Mouse (Mus musculus) inflammation-experienced regulatory T-cells, adult 16 weeks (primary cell): ENCODE measurements around the gene Wfdc10. TPM values are rescaled to one million over a fixed set of nuclear protein-coding genes. Genes with fewer than 3 reads are reported as not detected.

Experiments used
- polyA plus RNA-seq: library from polyadenylated mRNA; unstranded; fragments of 100-300 nt; shearing (Covaris generic); gene quantifications from one replicate; pipeline ENCODE4 v1.2.1, GENCODE M21; 2017

The Wfdc10 gene
- polyA plus RNA-seq: not detected

DNA sequence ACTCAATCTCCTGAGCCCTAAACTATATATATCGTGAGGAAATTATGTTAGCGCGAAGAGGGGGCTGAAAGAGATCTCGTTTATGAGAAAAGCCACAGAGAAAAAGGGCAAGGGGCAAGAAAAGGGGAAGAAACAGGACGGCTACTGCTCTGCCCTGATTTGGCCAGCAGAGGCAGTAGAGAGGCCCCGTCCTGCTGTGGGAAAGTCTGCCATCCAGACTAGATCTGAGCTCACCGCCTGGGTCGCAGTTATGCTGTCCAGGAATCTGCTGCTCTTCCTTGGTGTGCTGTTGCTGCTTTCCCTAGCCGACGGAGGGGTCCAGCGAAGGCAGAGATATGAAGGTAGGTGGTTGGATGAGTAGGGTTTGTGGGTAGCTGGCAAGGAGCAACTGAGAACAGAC lies at the start of gene Wfdc10:
Gene Wfdc10, plus strand, starts transcription at position 189 of the 400 bp plus-strand sequence.

DNA sequence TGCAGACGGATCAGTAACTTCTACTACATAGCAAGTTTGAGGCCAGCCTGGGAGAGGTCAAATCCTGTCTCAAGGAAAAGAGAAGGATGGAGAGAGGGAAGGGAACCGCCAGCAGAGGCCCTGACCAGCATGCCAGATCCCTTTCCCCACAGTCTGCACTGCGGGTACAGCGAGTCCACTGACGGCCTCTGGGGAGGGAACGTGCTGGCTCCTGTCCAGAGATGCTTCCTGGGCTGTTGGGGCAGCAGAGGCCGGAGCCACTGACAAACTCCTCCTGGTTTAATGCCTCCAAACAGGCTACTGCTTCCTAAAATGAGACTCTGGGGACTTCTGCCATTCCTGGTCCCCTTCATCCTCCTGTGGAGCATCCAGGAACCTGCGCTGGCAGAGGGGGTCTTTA lies 42.4 kb upstream of the Wfdc10 start, which contains the start of the genes Wfdc6b and Wfdc8:
Gene Wfdc6b, plus strand, starts transcription at position 52 of the 400 bp plus-strand sequence.
Gene Wfdc8, minus strand, starts transcription at position 156 of the 400 bp plus-strand sequence.

DNA sequence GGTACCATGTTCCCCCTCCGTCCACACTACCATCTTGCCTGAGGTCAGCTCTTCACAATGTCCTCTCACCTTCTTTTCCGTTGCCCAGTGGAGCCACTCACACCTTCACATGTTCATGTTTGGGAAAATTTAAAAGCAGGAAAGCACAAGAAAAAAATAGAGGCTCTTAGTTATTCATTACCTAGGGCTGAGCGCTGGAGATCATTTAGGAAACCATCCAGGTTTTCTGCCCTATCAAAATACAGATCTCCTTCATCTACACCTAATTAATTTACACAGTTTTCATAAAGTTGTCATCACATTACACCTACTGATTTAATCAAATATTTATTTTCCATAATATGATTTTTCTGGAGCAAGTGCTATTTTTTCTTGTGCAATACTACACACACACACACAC lies 17.1 kb upstream of the Wfdc10 start, which contains the start of gene Wfdc16:
Gene Wfdc16, minus strand, starts transcription at position 101 of the 400 bp plus-strand sequence.

DNA sequence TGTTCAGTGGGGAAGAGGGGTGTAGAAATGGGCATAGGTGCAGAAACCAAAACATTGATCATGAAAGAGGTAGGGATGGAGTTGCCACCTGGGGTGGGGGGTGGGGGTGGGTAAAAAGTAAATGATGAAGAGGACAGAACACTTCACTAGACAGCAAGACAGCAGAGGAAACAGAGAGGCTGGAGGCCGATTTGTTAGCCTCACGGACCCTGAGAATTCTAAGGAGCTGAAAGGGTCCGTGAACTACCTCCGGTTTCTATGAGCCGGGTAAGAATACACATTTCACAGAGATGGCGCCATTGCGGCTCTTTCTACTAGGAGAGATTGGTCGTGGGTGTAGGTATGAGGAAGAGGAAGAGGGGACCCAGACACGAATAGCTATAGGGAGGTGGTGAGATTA lies 637 bp downstream of the Wfdc10 start, which contains the start of gene Wfdc9:
Gene Wfdc9, minus strand, starts transcription at position 101 of the 400 bp plus-strand sequence.

DNA sequence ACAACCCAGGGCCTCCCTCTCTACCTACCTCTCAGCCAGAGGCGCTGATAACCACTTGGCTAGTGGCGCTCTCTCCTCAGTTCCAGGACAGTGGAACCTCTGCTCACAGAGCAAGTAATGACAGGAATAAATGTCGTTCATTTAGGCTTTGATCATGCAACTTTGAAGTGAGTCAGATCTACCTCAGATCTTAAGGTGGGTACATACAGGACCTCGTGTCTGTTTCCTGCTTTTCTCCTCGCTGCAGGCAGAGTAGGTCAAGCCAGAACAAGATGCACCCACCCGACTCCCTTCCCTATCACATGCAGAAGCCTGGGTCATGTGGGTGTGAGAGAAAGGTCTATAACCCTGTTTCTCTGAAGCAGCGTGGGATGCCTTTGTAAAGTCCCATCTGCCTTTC lies 18.1 kb downstream of the Wfdc10 start, which contains the start of gene Wfdc11:
Gene Wfdc11, minus strand, starts transcription at position 101 of the 400 bp plus-strand sequence.

DNA sequence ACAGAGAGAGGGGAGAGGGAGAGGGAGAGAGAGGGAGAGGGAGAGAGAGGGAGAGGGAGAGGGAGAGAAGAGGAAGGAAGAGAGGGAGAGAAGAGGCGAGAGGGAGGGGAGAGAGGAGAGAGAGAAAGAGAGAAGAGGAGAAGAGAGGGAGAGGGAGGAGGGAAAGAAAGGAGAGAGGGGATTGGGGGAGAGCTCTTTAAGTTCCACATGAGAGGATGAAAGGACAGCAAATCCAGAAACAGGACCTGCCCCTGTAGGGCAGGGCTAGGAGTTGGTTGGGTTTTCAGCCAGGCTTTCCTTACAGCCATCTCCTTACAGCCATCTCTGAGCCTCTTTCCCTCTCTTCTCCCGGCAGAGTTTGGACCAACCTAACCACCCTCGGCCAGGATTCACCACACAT lies 29.0 kb downstream of the Wfdc10 start, which contains the start of gene Wfdc13:
Gene Wfdc13, plus strand, starts transcription at position 301 of the 400 bp plus-strand sequence.

DNA sequence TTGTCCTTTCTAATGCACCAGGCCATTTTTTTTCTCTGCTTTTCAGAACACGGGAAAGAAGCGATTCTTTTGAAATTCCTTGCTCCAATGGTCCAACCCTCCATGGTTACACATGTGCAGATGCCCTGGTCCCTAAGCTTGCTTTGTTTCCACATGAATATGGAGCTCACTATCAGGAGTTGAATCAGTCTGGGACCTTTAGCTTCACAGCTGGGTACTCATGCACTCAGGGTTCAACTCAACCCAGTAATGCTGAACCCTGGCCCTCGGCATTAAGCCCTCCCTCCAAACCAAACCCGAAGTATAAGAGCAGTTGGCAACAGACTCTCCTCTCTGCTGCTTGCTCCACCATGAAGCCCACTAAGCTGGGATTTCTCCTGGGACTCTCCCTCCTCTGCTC lies 42.4 kb downstream of the Wfdc10 start, which contains the start of gene Spint4:
Gene Spint4, plus strand, starts transcription at position 301 of the 400 bp plus-strand sequence.

Other genes starting within 250 kb of the Wfdc10 start
- 46.9 TPM for gene Sdc4, start 212.2 kb upstream of the Wfdc10 start, polyA plus RNA-seq
- gene Sys1, start 199.1 kb upstream of the Wfdc10 start, polyA plus RNA-seq: 27.2 TPM
- gene Gm20458, start 195.1 kb upstream of the Wfdc10 start, polyA plus RNA-seq: 1.4 TPM
- gene Trp53tg5, start 182.3 kb upstream of the Wfdc10 start, polyA plus RNA-seq: 0.33 TPM
- gene Dbndd2, start 169.9 kb upstream of the Wfdc10 start, polyA plus RNA-seq: 7.6 TPM
- gene Pigt, start 158.5 kb upstream of the Wfdc10 start, polyA plus RNA-seq: 26.3 TPM
- 3.1 TPM for gene Wfdc2, start 93.6 kb upstream of the Wfdc10 start, polyA plus RNA-seq
- not detected for gene Spint3, start 82.6 kb upstream of the Wfdc10 start, polyA plus RNA-seq
- gene Wfdc6a, start 70.6 kb upstream of the Wfdc10 start, polyA plus RNA-seq: not detected
- not detected for gene Eppin, start 62.5 kb upstream of the Wfdc10 start, polyA plus RNA-seq
- gene Wfdc6b, start 42.5 kb upstream of the Wfdc10 start, polyA plus RNA-seq: not detected
- not detected for gene Wfdc8, start 42.4 kb upstream of the Wfdc10 start, polyA plus RNA-seq
- gene Wfdc16, start 17.2 kb upstream of the Wfdc10 start, polyA plus RNA-seq: not detected
- not detected for gene Wfdc9, start 537 bp downstream of the Wfdc10 start, polyA plus RNA-seq
- not detected for gene Wfdc11, start 18.0 kb downstream of the Wfdc10 start, polyA plus RNA-seq
- not detected for gene Wfdc13, start 29.1 kb downstream of the Wfdc10 start, polyA plus RNA-seq
- gene Spint4, start 42.5 kb downstream of the Wfdc10 start, polyA plus RNA-seq: not detected
- not detected for gene Spint5, start 59.3 kb downstream of the Wfdc10 start, polyA plus RNA-seq
- not detected for gene Wfdc3, start 89.9 kb downstream of the Wfdc10 start, polyA plus RNA-seq
- 18.1 TPM for gene Dnttip1, start 89.9 kb downstream of the Wfdc10 start, polyA plus RNA-seq
- gene Ube2c, start 113.9 kb downstream of the Wfdc10 start, polyA plus RNA-seq: 11.8 TPM
- not detected for gene Tnnc2, start 123.9 kb downstream of the Wfdc10 start, polyA plus RNA-seq
- 7.6 TPM for gene Snx21, start 129.8 kb downstream of the Wfdc10 start, polyA plus RNA-seq
- 39.6 TPM for gene Acot8, start 148.8 kb downstream of the Wfdc10 start, polyA plus RNA-seq
- gene Zswim3, start 149.1 kb downstream of the Wfdc10 start, polyA plus RNA-seq: 10.0 TPM
- 32.2 TPM for gene Zswim1, start 166.6 kb downstream of the Wfdc10 start, polyA plus RNA-seq
- not detected for gene Spata25, start 172.5 kb downstream of the Wfdc10 start, polyA plus RNA-seq
- 241 TPM for gene Ctsa, start 176.8 kb downstream of the Wfdc10 start, polyA plus RNA-seq
- gene Neurl2, start 177.4 kb downstream of the Wfdc10 start, polyA plus RNA-seq: 2.6 TPM
- gene Pltp, start 201.7 kb downstream of the Wfdc10 start, polyA plus RNA-seq: 1.0 TPM
- 142 TPM for gene Pcif1, start 223.3 kb downstream of the Wfdc10 start, polyA plus RNA-seq